Mouse (Mus musculus): ENCODE data around the gene Ttc7. TPM values are rescaled to one million over a fixed set of nuclear protein-coding genes. Genes with fewer than 3 reads are reported as not detected.
"Not testable (repeated sequence)": the region's sequence is repeated elsewhere in the genome, so short reads cannot be mapped to it uniquely, and the experiment has no call there.

The Ttc7 gene
- total RNA-seq, 2 experiments from 2014 or later, result 10.0 to 11.9 TPM

DNA sequence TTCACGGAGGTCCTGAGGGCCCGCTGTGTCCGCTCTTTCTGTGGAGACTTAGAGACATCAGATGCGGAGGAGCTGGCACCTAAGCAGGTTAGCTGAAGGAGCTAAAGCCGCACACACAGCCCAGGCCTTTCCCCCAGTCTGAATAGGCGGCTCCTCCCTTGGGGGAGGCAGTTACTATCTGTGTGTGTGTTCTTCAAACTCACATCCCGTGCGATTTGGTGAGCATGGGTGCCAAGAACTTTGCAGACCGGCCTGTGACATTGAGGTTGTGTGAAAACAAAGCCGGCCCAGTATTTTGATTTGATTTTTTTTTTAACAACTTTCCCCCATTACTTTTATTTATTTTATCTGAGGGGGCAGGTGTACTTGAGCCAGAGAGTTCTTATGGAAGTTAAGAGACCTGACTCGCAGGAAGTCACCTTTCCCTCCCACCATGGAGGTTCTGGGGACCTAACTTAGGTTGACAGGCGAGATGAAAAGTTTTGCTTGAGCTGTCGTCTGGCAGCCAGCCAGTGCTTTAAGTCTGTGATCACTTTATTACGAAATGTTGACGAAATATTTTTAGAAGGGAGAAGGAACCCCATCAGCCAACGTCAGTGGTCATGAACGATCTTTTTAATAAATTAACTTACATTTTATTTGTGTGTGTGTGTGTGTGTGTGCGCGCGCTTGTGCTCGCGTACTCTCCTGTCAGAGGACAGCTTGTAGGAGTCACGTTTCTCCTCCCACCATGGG, 3.2 kb downstream of the Ttc7 start:
- DNase-seq (ENCODE audit: low spot score in 2 of 2), result no peak

DNA sequence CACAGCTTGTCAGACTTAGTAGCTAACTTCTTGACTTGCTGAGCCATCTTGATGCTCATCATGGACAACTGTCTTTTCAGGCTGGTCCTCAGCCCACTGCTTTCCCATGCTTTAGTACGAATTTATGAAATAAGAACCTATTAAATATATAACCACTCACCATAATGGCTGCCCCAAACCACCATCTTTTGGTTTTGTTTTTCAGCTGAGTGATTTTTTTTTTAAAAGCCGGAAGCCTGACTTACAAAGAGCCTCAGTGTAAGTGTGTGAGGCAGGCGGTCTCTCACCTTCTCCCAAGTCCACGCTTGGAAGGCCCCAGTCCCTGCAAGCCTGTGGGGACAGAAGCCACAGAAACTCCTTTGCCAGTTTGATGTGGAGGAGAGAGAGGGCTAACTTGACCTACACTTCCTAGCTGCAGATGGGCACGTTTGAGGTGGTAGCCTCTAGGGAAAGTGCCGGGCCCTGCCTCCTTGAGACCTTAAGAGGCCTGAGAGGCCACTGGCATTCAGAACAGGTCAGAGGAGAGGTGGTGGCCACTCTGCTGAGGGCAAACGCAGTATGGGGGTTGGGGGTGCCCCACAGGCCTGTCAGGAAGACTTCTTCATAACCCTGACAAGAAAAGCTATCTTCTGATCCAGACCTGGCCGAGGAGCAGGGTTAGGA, 3.9 kb downstream of the Ttc7 start:
- no peak for DNase-seq (ENCODE audit: low spot score in 2 of 2)

DNA sequence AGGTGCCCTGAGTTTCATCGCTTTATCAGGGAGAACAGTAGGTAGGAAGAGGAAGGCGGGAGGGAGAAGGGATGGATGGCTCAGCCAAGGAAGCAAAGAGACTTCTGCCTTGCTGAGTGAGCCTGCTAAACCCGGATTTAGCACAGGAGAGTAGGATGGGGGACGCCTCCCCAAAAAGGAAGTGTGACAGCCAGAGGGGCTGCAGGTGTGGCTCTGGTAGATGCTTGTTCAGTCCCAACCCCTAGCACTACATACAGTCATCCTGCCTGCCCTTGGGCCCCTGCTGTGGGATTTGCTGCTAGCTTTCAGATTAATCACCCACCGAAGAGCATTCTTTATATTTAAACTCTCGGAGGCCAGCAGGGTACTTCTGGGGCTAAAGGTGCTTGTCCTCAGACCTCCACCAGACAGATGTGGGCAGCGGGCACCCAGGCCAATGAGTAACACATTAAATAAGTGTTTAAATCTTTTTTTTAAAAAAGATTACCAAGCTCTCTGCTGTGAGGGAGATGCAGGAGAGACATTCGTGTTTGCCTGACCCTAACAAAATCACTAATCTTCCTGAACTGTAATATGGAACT, 4.6 kb downstream of the Ttc7 start:
- no peak for DNase-seq (ENCODE audit: low spot score in 2 of 2)

DNA sequence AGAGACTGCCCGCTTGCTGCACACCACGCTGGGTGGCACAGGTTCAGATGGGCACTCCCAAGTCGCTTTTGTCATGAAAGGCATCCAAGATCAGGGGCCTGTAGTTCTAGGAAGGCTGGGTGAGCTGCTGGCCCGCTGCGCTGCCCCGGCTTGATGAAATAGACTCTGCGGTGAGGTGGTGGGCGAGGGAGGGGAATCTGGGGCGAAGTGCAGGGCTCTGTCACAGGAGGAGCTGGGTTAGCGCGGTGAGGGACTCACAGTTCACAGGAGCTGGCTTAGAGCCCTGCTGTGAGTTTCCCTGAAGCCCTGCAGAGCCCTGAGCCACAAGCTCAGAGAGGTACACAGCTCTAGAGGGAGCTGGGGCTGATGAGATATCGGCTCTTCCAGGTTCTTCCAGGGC, 5.4 kb downstream of the Ttc7 start:
- DNase-seq (ENCODE audit: low spot score in 2 of 2), result no peak

DNA sequence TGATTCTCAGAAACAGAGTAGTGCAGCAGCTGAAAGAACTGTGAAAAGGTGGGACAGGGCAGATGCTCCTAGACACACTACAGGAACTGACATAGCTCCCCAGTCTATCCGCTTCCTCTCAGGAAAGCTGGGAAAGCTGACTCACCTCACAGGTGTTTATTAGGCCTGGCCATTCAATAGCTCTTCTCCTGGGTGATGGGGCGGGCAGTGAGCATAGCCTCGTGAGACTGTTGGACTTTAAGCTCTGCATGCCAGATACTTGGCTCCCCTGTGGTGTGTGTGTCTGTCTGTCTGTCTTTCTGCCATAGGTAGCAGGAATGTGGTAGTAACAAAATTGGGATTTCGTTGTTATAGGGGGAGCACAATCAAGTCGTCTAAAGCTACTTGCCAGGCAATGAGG, 6.7 kb downstream of the Ttc7 start:
- DNase-seq (ENCODE audit: low spot score in 2 of 2), result no peak

- no peak for DNase-seq (ENCODE audit: low spot score in 2 of 2)
These were observed 8.4 kb downstream of the Ttc7 start for GRCm38 (mm10) chr17:87291037-87291436.

GRCm38 (mm10) chr17:87291782-87292181, 9.1 kb downstream of the Ttc7 start:
- no peak for DNase-seq (ENCODE audit: low spot score in 2 of 2)

DNA sequence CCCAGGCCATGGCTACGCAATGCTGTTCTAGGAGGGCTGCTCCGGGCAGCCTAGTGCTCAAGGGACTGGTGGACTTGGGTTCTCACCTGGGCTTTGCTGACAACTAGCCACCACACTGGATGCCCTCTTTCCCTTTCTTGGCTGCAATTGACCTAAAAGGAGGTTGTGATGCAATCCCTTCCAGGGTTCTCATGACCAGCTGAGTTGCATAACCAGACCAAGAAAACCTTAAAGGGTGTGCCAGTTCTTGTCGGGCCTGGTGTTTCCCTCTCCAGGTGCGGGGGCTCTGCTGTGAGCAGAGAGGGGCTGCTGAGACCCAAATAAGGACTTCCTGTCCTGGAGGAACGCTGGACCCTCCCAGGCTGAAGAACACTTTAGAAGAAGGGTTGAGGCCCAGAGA, 10.4 kb downstream of the Ttc7 start:
- DNase-seq (ENCODE audit: low spot score in 2 of 2), result no peak

DNA sequence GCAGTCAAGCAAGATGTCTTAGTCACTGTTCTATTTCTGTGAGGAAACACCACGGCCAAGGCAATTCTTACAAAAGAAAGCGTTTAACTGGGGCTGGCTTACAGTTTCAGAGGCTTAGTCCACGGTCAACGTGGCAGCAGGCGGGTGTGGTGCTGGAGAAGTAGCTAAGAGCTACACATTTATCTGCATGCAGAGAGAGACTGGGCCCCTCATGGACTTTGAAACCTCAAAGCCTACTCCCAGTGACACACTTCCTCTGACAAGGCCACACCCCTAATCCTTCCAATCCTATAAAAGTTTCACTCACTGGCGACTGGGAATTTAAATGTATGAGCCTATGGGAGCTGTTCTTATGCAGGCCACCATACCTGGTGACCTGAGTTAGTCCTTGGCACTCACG, 13.1 kb downstream of the Ttc7 start:
- DNase-seq (ENCODE audit: low spot score in 2 of 2), result no peak

- DNase-seq (ENCODE audit: low spot score in 2 of 2), result not testable (repeated sequence)
These were observed 14.0 kb downstream of the Ttc7 start for GRCm38 (mm10) chr17:87296701-87297100.

DNA sequence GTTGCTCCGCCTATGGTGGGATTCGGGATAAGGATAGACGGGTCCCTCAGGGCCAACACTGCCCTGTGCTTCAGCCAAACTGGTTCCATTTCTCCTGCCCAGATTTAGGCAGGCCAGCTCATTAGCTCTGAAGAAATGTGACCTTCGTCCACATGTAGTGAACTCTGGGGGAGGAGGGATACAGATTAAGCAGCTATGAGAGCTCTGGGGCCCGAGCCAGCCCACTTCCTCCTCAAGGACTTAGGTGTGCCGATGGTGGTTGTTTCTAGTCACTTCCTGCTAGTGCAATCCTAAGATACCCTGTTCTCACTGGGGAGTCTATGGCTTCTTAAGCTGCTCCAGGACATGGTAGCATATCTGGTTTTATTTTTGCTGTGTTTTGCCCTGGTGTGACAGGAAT, 16.3 kb downstream of the Ttc7 start:
- no peak for DNase-seq (ENCODE audit: low spot score in 2 of 2)

DNA sequence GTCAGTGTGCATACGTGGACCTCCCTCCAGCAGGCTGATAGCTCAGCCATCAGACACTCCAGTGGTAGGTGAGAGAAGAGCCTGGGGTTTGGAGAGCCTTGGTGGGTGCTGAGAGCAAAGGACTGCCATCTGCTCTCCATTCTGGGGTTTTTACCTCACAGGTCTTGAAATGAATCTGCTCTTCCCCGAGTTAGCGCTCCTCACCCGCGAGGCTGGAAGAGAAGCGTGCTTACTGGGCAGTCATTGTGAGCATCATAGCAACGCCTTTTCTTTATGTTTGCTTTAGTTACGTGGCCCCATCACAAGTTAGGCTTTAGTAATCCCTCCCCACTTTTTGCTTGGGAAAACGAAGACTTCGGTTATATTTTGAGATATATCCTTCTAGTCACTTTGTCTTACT, 17.7 kb downstream of the Ttc7 start:
- no peak for DNase-seq (ENCODE audit: low spot score in 2 of 2)

DNA sequence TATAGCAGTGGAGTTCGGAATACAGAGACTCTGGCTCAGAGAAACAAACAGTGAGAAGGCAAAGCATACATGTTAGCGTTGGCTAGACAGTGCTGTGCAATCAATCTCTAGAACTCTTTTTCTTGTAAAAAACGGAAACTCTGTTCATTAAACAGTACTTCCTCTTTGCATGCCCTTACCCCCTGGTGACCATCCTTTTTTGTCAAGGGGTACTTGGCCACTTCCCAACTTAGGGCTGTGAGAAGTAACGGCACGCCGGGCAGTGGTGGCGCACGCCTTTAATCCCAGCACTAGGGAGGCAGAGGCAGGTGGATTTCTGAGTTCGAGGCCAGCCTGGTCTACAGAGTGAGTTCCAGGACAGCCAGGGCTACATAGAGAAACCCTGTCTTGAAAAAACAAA, 18.9 kb downstream of the Ttc7 start:
- not testable (repeated sequence) for DNase-seq (ENCODE audit: low spot score in 2 of 2)

DNA sequence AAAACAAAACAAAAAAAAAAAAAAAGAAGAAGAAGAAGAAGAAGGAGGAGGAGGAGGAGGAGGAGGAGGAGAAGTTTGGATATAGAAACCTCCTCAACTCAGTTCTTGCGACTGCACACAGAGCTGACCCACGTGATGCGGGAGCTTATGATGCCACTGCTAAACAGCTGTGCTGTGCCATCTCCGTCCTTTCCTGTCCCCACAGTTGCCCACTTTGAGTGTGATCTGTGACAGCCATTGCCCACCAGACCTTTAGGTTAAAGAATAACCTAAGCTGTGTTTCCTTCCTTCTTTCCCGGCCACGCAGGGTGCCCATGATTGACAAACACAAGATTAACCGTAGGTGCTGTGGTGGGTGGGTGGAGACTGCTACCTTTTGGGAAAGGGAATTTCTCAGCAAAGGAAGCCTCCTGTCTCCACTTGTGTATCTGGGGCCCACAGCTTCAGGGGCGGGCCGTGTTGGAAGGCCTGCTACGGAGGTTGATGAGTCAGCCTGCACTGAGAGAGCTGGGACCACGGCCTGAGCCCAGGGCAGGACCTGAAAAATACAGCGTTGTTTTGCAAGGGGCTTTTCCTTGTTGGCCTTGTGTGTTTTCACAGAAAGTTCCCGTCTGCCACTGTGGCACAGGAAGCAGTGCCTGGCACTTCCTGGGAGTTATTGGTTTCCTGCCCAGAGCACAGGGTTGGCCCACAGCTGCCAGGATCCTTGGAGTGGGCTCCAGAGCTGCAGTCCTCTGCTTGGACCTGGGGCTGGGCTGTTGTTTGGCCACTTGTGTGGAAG, 19.5 kb downstream of the Ttc7 start:
- DNase-seq (ENCODE audit: low spot score in 2 of 2), result no peak

DNA sequence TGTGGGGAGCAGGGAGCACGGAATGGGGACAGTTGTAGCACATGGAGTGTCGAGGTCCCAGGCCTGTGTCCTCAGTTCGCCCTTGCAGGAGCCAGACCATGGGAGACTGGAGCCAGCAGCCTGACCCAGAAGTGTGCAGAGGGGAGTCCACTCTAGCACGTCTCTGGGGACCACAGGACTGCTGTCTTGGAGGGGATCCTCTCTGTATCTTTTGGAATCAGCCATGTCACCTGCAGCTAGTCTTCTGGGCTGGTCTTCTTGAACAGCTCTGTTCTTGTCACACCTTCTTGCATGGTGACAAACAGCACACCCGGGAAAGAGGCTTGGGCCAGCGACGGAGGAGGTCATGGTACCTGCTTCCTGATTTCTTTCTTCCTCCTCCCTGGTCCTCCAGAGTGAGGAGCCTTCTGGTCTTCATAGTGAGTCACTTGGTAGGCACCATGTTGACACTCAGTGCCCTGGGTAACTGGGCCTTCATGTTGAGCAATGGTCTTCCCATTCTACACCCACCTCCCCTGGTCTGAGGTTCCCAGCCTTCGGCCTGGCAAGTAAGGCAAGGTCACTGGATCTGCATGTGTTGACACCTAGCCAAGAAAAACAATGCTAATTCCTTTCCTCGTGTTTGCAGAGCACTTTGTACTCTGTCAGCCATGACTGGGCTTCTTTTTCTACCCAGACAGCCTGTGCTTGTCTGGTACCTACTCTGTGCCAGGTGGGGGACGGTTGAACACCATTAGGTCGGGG, 21.6 kb downstream of the Ttc7 start:
- no peak for DNase-seq (ENCODE audit: low spot score in 2 of 2)

DNA sequence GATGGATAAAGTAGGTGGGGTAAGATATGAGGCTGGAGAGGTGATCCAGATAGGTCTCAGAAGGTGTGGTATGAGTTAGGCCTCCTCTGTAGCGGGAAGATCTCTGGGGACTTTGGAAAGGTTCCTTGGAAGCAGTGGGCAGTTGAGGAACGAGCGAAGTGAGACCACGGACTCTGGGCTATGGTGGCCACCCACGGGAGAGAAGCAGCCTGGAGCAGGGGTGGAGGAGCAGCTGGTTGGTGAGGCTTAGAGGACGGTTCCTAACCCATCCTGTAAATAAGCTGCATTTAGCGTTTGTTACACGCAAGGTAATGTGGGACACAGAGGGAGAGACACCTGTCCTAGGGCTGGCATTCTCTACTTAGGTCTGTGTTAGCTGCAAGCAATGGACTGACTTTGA, 22.4 kb downstream of the Ttc7 start:
- no peak for DNase-seq (ENCODE audit: low spot score in 2 of 2)

DNA sequence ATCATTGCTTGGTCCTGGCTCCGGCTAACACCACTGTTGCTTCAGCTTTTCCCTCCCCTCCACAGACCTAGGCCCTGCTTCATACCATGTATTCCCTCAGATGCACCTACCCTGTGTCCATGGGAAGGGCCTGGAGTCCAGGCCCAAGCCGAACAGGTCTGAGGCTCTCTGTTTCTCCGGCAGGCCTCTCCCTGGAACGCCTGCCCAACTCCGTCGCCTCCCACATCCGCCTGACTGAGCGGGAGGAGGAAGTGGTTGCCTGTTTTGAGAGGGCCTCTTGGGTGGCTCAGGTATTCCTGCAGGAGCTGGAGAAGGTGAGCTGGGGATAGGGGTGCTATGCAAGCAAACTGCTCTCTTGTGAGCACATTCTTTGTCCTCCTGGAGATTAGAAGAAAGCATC, 24.1 kb downstream of the Ttc7 start:
- DNase-seq (ENCODE audit: low spot score in 2 of 2), result no peak

- DNase-seq (ENCODE audit: low spot score in 2 of 2), result no peak
These were observed 26.5 kb downstream of the Ttc7 start for GRCm38 (mm10) chr17:87309073-87309788.

DNA sequence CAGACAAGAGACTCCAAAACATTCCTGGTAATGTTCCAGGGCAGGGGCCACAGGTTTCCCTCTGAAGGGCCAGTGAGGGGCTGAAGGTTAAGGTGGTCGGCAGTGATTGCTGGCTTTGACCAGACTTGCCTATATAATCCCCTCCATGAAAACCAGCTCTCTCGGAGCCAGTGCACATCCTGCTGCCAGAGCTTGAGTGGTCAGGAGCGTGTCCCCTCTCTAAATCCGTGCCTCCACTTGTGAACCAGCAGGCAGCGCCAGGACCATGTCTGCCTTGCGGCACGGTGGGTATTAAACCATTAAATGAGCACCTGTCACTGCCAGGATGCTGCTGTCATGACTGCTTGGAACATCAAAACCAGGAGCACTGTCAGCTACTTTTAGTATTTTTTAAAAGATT, 27.8 kb downstream of the Ttc7 start:
- DNase-seq (ENCODE audit: low spot score in 2 of 2), result no peak

GRCm38 (mm10) chr17:87312351-87312750, 29.7 kb downstream of the Ttc7 start:
- no peak for DNase-seq (ENCODE audit: low spot score in 2 of 2)
